ENCODE assay signal across 23 mouse cellular contexts in genomic region chr16:91444847-91445246, GRCm38 (mm10). TPM values are rescaled to one million over a fixed set of nuclear protein-coding genes. Genes with fewer than 3 reads are reported as not detected.
DNase-seq lines count a peak whose midpoint lies in the region; ATAC-seq and TF ChIP-seq lines count a peak whose summit lies in the region.
"Had no signal": no experiment of that assay in that cellular context is flagged by ENCODE, and none has a peak within 500 bp of the region (broad histone marks: within the 10 kb centered on the region; RNA-seq: fewer than 3 reads in every experiment).

No protein-coding gene starts in this region.

- H3K4me2 ChIP-seq in liver, embryonic 13.5 days, result no peak overlapping the region
- H3K4me2 ChIP-seq in liver, postnatal 0 days (ENCODE audit: low read depth, low read length), result no peak overlapping the region
- H3K4me2 ChIP-seq: forebrain, embryonic 13.5 days; heart, embryonic 11.5 days; hindbrain, embryonic 12.5 days; hindbrain, embryonic 15.5 days had no signal

- DNase-seq in liver, embryonic 13.5 days, result no peak
- DNase-seq in liver, postnatal 0 days, result no peak
- DNase-seq in thymus, adult 2 months, result no peak
- no peak for DNase-seq in thymus, postnatal 25 days
- DNase-seq in induced T-regulatory cell, adult 2 months (ENCODE audit: low read depth), result peak; percentile 56
- no peak for DNase-seq in right cerebral cortex, postnatal 14 days
- DNase-seq: adrenal gland, adult 8-10 months; adrenal gland, postnatal 25 days; cerebellum, adult 11-12 months; cerebellum, adult 9-10 months; cerebellum, postnatal 14 days; gastrocnemius, postnatal 10 days; heart, adult 11 months had no signal

- H3K27ac ChIP-seq in liver, embryonic 13.5 days, result peak overlapping the region; percentile 90
- no peak overlapping the region for H3K27ac ChIP-seq in liver, postnatal 0 days (ENCODE audit: low read depth)
- peak overlapping the region; percentile 92 for H3K27ac ChIP-seq in thymus, adult 2 months (ENCODE audit: control insufficient read depth, insufficient read depth, low read length)
- H3K27ac ChIP-seq: forebrain, embryonic 10.5 days; forebrain, embryonic 13.5 days; hindbrain, embryonic 12.5 days; hindbrain, embryonic 15.5 days had no signal

- H3K36me3 ChIP-seq in liver, embryonic 13.5 days, result no peaks in the 10 kb centered on the region
- H3K36me3 ChIP-seq in liver, postnatal 0 days (replicated peaks; ENCODE audit: insufficient read depth, low read length), result no peaks in the 10 kb centered on the region
- no peaks in the 10 kb centered on the region for H3K36me3 ChIP-seq in thymus, adult 2 months (ENCODE audit: control insufficient read depth, insufficient read depth, low read length)
- H3K36me3 ChIP-seq: forebrain, embryonic 10.5 days; hindbrain, embryonic 12.5 days; hindbrain, embryonic 15.5 days had no signal

- H3K9ac ChIP-seq in liver, embryonic 13.5 days, result no peak overlapping the region
- no peak overlapping the region for H3K9ac ChIP-seq in liver, postnatal 0 days (replicated peaks)
- H3K9ac ChIP-seq: forebrain, embryonic 13.5 days; hindbrain, embryonic 12.5 days; hindbrain, embryonic 15.5 days had no signal

- peaks cover 92% of the 10 kb centered on the region for H3K4me1 ChIP-seq in liver, embryonic 13.5 days (replicated peaks)
- H3K4me1 ChIP-seq in liver, postnatal 0 days (ENCODE audit: insufficient read depth), result peaks cover 62% of the 10 kb centered on the region
- peaks cover 67% of the 10 kb centered on the region for H3K4me1 ChIP-seq in thymus, adult 2 months (replicated peaks; ENCODE audit: control insufficient read depth, insufficient read depth, low read length)
- H3K4me1 ChIP-seq: forebrain, embryonic 13.5 days; hindbrain, embryonic 12.5 days; hindbrain, embryonic 15.5 days had no signal

- H3K27me3 ChIP-seq in liver, embryonic 13.5 days, result no peaks in the 10 kb centered on the region
- H3K27me3 ChIP-seq in liver, postnatal 0 days (ENCODE audit: insufficient read depth, low read length), result no peaks in the 10 kb centered on the region
- H3K27me3 ChIP-seq in thymus, adult 2 months (ENCODE audit: control insufficient read depth, insufficient read depth, low read length), result no peaks in the 10 kb centered on the region
- H3K27me3 ChIP-seq: forebrain, embryonic 13.5 days; hindbrain, embryonic 12.5 days; hindbrain, embryonic 15.5 days had no signal

- H3K9me3 ChIP-seq in liver, embryonic 13.5 days (replicated peaks), result no peaks in the 10 kb centered on the region
- no peaks in the 10 kb centered on the region for H3K9me3 ChIP-seq in liver, postnatal 0 days (ENCODE audit: low read length)
- H3K9me3 ChIP-seq: forebrain, embryonic 10.5 days; forebrain, embryonic 13.5 days; hindbrain, embryonic 12.5 days; hindbrain, embryonic 15.5 days had no signal

- WGBS in liver, embryonic 13.5 days (ENCODE audit: insufficient replicate concordance), result 76% methylated on average over 4 of the region's 4 CpGs
- WGBS in liver, postnatal 0 days (ENCODE audit: insufficient replicate concordance), result 81% methylated on average over 4 of the region's 4 CpGs
- WGBS in thymus, adult 2 months, result 61% methylated on average over 4 of the region's 4 CpGs

- ATAC-seq in liver, embryonic 13.5 days (ENCODE audit: low read depth), result no peak
- ATAC-seq in liver, postnatal 0 days, result no peak
- ATAC-seq: forebrain, embryonic 13.5 days; forebrain, embryonic 16.5 days had no signal

- no peak for TF ChIP-seq EP300 in liver, postnatal 0 days (IDR thresholded peaks at IDR 0.05; ENCODE audit: low read depth)

- no peak for TF ChIP-seq POLR2A in thymus, adult 2 months (IDR thresholded peaks at IDR 0.05; ENCODE audit: control insufficient read depth, extremely low read depth, insufficient read depth, low read length, poor library complexity)

- no peak for TF ChIP-seq CTCF in liver, postnatal 0 days (IDR thresholded peaks at IDR 0.05; ENCODE audit: low read depth)
- TF ChIP-seq CTCF in thymus, adult 2 months (IDR thresholded peaks at IDR 0.05; ENCODE audit: borderline replicate concordance, control insufficient read depth, extremely low read depth, insufficient read depth, low read length, poor library complexity), result no peak

- no peak overlapping the region for H3K4me3 ChIP-seq in liver, embryonic 13.5 days (replicated peaks)
- H3K4me3 ChIP-seq in liver, postnatal 0 days (ENCODE audit: low read depth, low read length), result no peak overlapping the region
- H3K4me3 ChIP-seq in thymus, adult 2 months (ENCODE audit: control insufficient read depth, insufficient read depth, low read length), result no peak overlapping the region
- H3K4me3 ChIP-seq: forebrain, embryonic 10.5 days; forebrain, embryonic 13.5 days; hindbrain, embryonic 12.5 days; hindbrain, embryonic 15.5 days had no signal

RNA-seq across cellular contexts. Expression of gene Il10rb, which starts 38.9 kb away (rescaled TPM):
- 25.0 and 28.1 TPM in 2 replicates for polyA plus RNA-seq in liver, embryonic 13.5 days (2015; fragmentation: Nextera tagmentation; extraction: Ambion mirVana)
- polyA plus RNA-seq in liver, postnatal 0 days (2015; fragmentation: Nextera tagmentation; extraction: Ambion mirVana), result 25.5 and 26.4 TPM in 2 replicates
- 28.5 and 35.6 TPM in 2 replicates for polyA plus RNA-seq in thymus, adult 2 months (2012; rRNA removed)

RNA-seq across cellular contexts. Expression of gene Ifnar1, which starts 40.2 kb away (rescaled TPM):
- 18.0 and 19.1 TPM in 2 replicates for polyA plus RNA-seq in liver, embryonic 13.5 days (2015; fragmentation: Nextera tagmentation; extraction: Ambion mirVana)
- 16.3 and 16.6 TPM in 2 replicates for polyA plus RNA-seq in liver, postnatal 0 days (2015; fragmentation: Nextera tagmentation; extraction: Ambion mirVana)
- polyA plus RNA-seq in thymus, adult 2 months (2012; rRNA removed), result 47.0 and 49.1 TPM in 2 replicates

RNA-seq across cellular contexts. Expression of gene Gm21970, which starts 53.3 kb away (rescaled TPM):
- not detected in 2 replicates for polyA plus RNA-seq in liver, embryonic 13.5 days (2015; fragmentation: Nextera tagmentation; extraction: Ambion mirVana)
- polyA plus RNA-seq in liver, postnatal 0 days (2015; fragmentation: Nextera tagmentation; extraction: Ambion mirVana), result not detected in 2 replicates
- polyA plus RNA-seq in thymus, adult 2 months (2012; rRNA removed), result not detected in 2 replicates
- polyA plus RNA-seq: embryonic facial prominence, embryonic 11.5 days; embryonic facial prominence, embryonic 14.5 days; forebrain, embryonic 10.5 days; forebrain, embryonic 13.5 days; forebrain, embryonic 16.5 days; heart, embryonic 11.5 days; heart, embryonic 14.5 days; heart, postnatal 0 days; hindbrain, embryonic 12.5 days; hindbrain, embryonic 15.5 days had no signal
